Mouse (Mus musculus) neural tube, embryonic 15.5 days (tissue): ENCODE data around the gene Ceacam18. TPM values are rescaled to one million over a fixed set of nuclear protein-coding genes. Genes with fewer than 3 reads are reported as not detected.
"Not testable (repeated sequence)": the region's sequence is repeated elsewhere in the genome, so short reads cannot be mapped to it uniquely, and the experiment has no call there.

Experiments
- ATAC-seq: fragments of 200-750 bp; cut with Nextera tagmentation; 2 replicates; pipeline ENCODE4 v1.8.0; 2017; ENCODE audit warnings: mild to moderate bottlenecking, moderate TSS enrichment, moderate library complexity; ENCODE audit not compliant: low FRiP score
- H3K27ac ChIP-seq: fragments of 300-500 bp; sonication (generic); replicated peaks from 2 replicates; pipeline ENCODE4 v1.5.1; 2015; ENCODE audit warnings: mild to moderate bottlenecking, inconsistent platforms
- H3K27me3 ChIP-seq: fragments of 300-500 bp; sonication (generic); replicated peaks from 2 replicates; pipeline ENCODE4 v1.6.1; 2015; ENCODE audit warnings: inconsistent platforms
- H3K36me3 ChIP-seq: fragments of 300-500 bp; sonication (generic); 2 replicates; pipeline ENCODE4 v1.6.1; 2015; ENCODE audit warnings: inconsistent platforms
- H3K4me1 ChIP-seq: fragments of 300-500 bp; sonication (generic); 2 replicates; pipeline ENCODE4 v1.6.1; 2015; ENCODE audit warnings: inconsistent platforms
- H3K4me2 ChIP-seq: fragments of 300-500 bp; sonication (generic); 2 replicates; pipeline ENCODE4 v1.6.1; 2015; ENCODE audit warnings: inconsistent platforms, mild to moderate bottlenecking, moderate library complexity
- H3K4me3 ChIP-seq: fragments of 300-500 bp; sonication (generic); replicated peaks from 2 replicates; pipeline ENCODE4 v1.5.1; 2015; ENCODE audit warnings: mild to moderate bottlenecking, inconsistent platforms
- H3K9ac ChIP-seq: fragments of 300-500 bp; sonication (generic); replicated peaks from 2 replicates; pipeline ENCODE4 v1.6.1; 2015; ENCODE audit warnings: mild to moderate bottlenecking, inconsistent platforms
- H3K9me3 ChIP-seq: fragments of 300-500 bp; sonication (generic); replicated peaks from 2 replicates; pipeline ENCODE4 v1.6.1; 2016; ENCODE audit warnings: inconsistent platforms
- WGBS: fragments of 180-500 bp; shearing (Covaris S2); methylation state at CpG from one replicate; pipeline ENCODE4 v1.1.7; 2015; ENCODE audit warnings: mixed read lengths; 5-methylcytosine and 5-hydroxymethylcytosine counted together
- polyA plus RNA-seq: library from polyadenylated mRNA; unstranded; fragments of >200 nt; fragmentation: Nextera tagmentation; extraction: Ambion mirVana; gene quantifications from 2 replicates; pipeline ENCODE4 v1.2.1, GENCODE M21; 2015

Gene Ceacam18
- polyA plus RNA-seq, 1 experiment from 2014 or later: not detected

GRCm38 (mm10) chr7:43633940-43634339 lies 567 bp upstream of the Ceacam18 start:
- 45% methylated on average over 4 of the region's 4 CpGs for WGBS
- Histone ChIP-seq H3K27me3 (no peaks in the 10 kb centered on the region), H3K4me2 (no peak overlapping the region), H3K4me3 (no peak overlapping the region), H3K4me1 (no peaks in the 10 kb centered on the region), H3K36me3 (no peaks in the 10 kb centered on the region), H3K9me3 (no peaks in the 10 kb centered on the region), H3K27ac (no peak overlapping the region), H3K9ac (no peak overlapping the region)
- ATAC-seq: no peak

DNA sequence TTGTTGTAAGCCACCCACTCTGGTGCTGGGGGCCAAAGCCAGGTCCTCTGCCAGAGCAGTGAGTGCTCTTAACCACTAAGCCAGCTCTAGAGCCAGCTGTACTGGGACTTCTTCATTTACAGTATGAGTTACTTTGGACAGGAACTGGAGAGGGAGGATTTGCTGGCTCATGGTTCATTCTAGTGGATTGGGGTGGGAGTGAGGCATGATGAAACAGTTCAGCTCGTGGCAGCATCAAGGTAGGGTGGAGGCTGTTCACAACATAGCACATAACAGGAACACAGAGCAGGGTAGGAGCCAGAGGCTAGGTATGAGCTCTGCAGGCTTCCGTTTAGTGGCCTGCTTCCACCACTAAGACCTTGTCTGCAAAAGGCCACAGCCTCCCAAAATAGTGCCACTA lies 1.7 kb downstream of the Ceacam18 start:
- no peak overlapping the region for H3K4me3 ChIP-seq
- H3K36me3 ChIP-seq: no peaks in the 10 kb centered on the region
- no peak overlapping the region for H3K9ac ChIP-seq
- no peaks in the 10 kb centered on the region for H3K9me3 ChIP-seq
- WGBS: 64% methylated on average over 2 of the region's 2 CpGs
- H3K4me2 ChIP-seq: no peak overlapping the region
- H3K4me1 ChIP-seq: no peaks in the 10 kb centered on the region
- no peaks in the 10 kb centered on the region for H3K27me3 ChIP-seq
- ATAC-seq: no peak
- H3K27ac ChIP-seq: no peak overlapping the region

DNA sequence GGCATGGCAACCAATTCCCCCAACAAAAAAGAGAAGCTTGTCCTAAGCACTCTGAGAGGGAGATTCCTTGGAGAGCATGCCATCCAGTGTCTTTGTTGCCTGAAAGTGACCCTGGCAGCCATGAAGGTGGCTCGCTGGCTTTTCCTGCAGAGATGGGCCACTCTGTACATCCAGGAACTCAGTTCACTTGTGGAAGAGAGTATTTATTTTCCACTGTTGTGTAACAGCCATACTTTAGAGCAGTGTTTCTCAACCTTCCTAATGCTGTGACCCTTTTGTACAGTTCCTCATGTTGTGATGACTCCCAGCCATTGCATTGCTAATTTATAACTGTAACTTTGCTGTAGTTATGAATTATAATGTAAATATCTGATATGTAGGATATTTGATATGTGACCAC lies 2.6 kb downstream of the Ceacam18 start:
- H3K9me3 ChIP-seq: no peaks in the 10 kb centered on the region
- 55% methylated on average over 1 of the region's 1 CpGs for WGBS
- no peak for ATAC-seq

DNA sequence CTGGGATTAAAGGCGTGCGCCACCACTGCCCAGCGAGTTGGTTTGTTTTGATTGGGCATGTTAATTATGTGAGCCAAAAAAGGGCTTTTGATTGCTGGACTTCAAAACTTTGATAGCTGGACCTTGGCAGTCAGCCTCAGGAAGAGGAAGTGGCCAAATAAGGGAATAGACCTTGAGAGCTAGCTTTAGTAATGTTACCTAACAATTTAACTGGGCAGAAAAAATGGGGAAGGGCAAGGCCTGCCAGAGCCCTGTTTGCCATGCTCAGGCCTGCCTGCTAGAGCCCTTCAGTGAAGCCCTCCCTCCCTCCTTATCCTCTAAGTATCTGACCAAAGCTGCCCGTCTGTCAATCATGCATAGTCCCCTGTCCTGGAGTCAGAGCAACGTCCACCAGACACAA lies 8.1 kb downstream of the Ceacam18 start:
- Histone ChIP-seq H3K27ac (no peak overlapping the region), H3K9me3 (no peaks in the 10 kb centered on the region), H3K27me3 (no peaks in the 10 kb centered on the region), H3K36me3 (no peaks in the 10 kb centered on the region), H3K4me3 (no peak overlapping the region), H3K4me1 (no peaks in the 10 kb centered on the region), H3K4me2 (no peak overlapping the region), H3K9ac (no peak overlapping the region)
- no peak for ATAC-seq
- WGBS: 85% methylated on average over 5 of the region's 5 CpGs

More for the DNA sequence above, 2.6 kb downstream of the Ceacam18 start:
- H3K4me2 ChIP-seq: no peak overlapping the region
- H3K27ac ChIP-seq: no peak overlapping the region
- H3K9ac ChIP-seq: no peak overlapping the region
- H3K27me3 ChIP-seq: no peaks in the 10 kb centered on the region
- no peaks in the 10 kb centered on the region for H3K36me3 ChIP-seq
- H3K4me3 ChIP-seq: no peak overlapping the region
- H3K4me1 ChIP-seq: no peaks in the 10 kb centered on the region

DNA sequence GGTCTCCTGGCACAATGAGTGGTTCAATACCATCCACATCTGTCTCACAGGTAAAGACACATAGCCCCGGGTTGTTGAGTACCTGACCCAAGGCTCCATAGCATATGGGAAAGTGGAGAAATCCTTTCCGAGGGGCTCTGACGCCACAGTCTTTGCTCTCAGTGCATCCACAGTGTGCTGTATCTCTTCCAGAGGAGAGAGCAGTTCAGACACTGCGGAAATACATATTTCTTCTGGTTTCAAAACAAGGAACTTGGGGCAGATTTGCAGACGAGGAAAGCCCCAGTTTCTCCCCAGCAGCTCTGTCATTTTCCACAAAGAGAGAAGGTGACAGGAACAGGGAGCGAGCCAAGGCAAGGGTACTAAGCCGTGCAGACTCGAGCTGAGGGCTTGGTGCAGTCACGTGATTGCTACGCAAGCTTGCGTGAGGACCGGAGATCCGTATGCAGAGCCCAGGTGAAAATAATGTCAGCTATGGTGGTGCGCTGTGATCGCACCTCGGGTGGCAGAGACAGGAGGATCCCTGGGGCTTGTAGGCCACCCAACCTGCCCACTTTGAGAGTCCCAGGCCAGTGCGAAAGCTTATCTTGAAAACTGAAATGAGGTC lies 8.6 kb downstream of the Ceacam18 start:
- no peak overlapping the region for H3K4me2 ChIP-seq
- WGBS: 82% methylated on average over 17 of the region's 17 CpGs
- no peak for ATAC-seq
- no peak overlapping the region for H3K9ac ChIP-seq
- H3K4me1 ChIP-seq: no peaks in the 10 kb centered on the region
- H3K36me3 ChIP-seq: no peaks in the 10 kb centered on the region
- no peak overlapping the region for H3K27ac ChIP-seq
- no peak overlapping the region for H3K4me3 ChIP-seq
- H3K27me3 ChIP-seq: no peaks in the 10 kb centered on the region
- no peaks in the 10 kb centered on the region for H3K9me3 ChIP-seq

DNA sequence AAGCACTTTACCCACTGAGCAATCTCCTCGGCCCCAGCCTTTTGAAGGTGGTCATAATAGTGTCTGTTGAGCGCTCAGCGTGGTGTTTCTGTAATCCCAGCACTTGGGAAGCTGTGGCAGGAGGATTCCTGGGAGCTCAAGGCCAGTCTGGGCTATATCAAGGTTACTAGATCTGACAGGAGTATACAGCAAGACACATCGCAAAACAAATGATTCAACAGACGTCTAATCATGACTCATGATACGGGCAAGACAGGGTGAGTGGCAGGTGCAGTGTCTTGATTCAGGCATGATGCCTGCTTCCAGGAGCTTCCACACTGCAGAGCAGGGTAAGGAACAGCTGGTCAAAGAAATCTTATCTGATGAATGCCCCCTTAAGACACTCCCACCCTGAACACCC lies 18.2 kb downstream of the Ceacam18 start:
- Histone ChIP-seq H3K36me3 (no peaks in the 10 kb centered on the region), H3K4me3 (no peak overlapping the region), H3K27ac (no peak overlapping the region), H3K9me3 (no peaks in the 10 kb centered on the region), H3K9ac (no peak overlapping the region), H3K27me3 (no peaks in the 10 kb centered on the region), H3K4me2 (no peak overlapping the region), H3K4me1 (no peaks in the 10 kb centered on the region)
- 88% methylated on average over 6 of the region's 6 CpGs for WGBS
- ATAC-seq: no peak

DNA sequence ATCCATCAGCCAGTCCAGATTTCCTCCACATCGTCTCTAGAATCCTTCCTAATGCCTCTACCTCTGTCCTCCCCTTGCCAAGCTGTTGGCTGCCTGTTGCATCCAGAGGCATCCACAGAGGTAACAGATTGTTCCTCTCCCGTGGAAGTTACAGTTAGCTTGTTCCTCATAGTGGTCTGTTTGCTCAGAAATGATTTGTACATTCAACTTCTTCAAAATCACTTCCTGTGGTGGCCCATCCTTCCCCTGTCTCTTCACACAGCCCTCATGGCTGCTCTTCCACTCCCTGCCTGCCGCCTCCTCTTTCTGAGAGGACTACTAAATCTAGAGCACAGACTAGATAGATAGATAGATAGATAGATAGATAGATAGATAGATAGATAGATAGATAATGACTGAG lies 20.0 kb downstream of the Ceacam18 start:
- no peaks in the 10 kb centered on the region for H3K36me3 ChIP-seq
- no peaks in the 10 kb centered on the region for H3K4me1 ChIP-seq
- no peak overlapping the region for H3K27ac ChIP-seq
- no peaks in the 10 kb centered on the region for H3K9me3 ChIP-seq
- H3K4me2 ChIP-seq: no peak overlapping the region
- no peak for ATAC-seq
- H3K4me3 ChIP-seq: no peak overlapping the region
- WGBS: 80% methylated on average over 3 of the region's 3 CpGs
- H3K9ac ChIP-seq: no peak overlapping the region
- H3K27me3 ChIP-seq: no peaks in the 10 kb centered on the region

- Histone ChIP-seq H3K9me3 (no peaks in the 10 kb centered on the region), H3K4me1 (no peaks in the 10 kb centered on the region), H3K4me3 (no peak overlapping the region), H3K27me3 (no peaks in the 10 kb centered on the region), H3K4me2 (no peak overlapping the region), H3K9ac (no peak overlapping the region), H3K36me3 (no peaks in the 10 kb centered on the region), H3K27ac (no peak overlapping the region)
- ATAC-seq: no peak
- WGBS: 76% methylated on average over 6 of the region's 6 CpGs
These were observed 21.7 kb downstream of the Ceacam18 start for GRCm38 (mm10) chr7:43656232-43656631.

GRCm38 (mm10) chr7:43660002-43660401 lies 25.5 kb downstream of the Ceacam18 start, which contains the start of gene Siglece:
TSS of gene Siglece (minus strand) at chr7:43660161.
- no peaks in the 10 kb centered on the region for H3K27me3 ChIP-seq
- H3K4me1 ChIP-seq: no peaks in the 10 kb centered on the region
- no peak within 1 kb of the TSS for H3K4me3 ChIP-seq
- 83% methylated on average over 1 of the region's 1 CpGs for WGBS
- no peak within 1 kb of the TSS for H3K9ac ChIP-seq
- H3K27ac ChIP-seq: no peak within 1 kb of the TSS
- H3K4me2 ChIP-seq: no peak within 1 kb of the TSS
- H3K36me3 ChIP-seq: no peaks in the 10 kb centered on the region
- no peaks in the 10 kb centered on the region for H3K9me3 ChIP-seq
- no peak for ATAC-seq

DNA sequence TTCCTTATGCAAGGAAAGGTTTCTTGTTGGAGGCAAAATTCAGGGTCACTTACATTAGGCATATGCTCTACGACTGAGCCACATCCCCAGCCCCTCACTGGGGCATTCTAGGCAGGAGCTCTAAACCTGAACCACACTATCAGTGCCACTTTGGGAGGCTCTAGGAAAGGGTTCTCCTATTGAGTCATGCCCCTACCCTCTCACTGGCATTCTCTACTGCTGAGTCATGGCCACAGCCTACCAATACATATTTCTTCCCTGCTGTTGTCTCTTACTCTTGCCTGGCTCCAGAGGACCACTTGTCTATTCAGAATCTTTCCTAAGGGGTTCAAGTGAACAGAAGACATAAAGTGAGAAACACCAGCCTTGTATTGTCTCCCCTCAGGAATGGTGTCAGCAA lies 28.3 kb downstream of the Ceacam18 start:
- no peaks in the 10 kb centered on the region for H3K27me3 ChIP-seq
- WGBS: 92% methylated on average over 1 of the region's 1 CpGs
- H3K36me3 ChIP-seq: no peaks in the 10 kb centered on the region
- H3K4me3 ChIP-seq: no peak overlapping the region
- H3K9me3 ChIP-seq: no peaks in the 10 kb centered on the region
- no peaks in the 10 kb centered on the region for H3K4me1 ChIP-seq
- ATAC-seq: no peak
- H3K4me2 ChIP-seq: no peak overlapping the region
- H3K27ac ChIP-seq: no peak overlapping the region
- no peak overlapping the region for H3K9ac ChIP-seq

- not testable (repeated sequence) for ATAC-seq, H3K4me2 ChIP-seq, H3K9ac ChIP-seq, H3K27me3 ChIP-seq, H3K9me3 ChIP-seq, H3K4me3 ChIP-seq, H3K27ac ChIP-seq, H3K4me1 ChIP-seq, H3K36me3 ChIP-seq
- 93% methylated on average over 4 of the region's 4 CpGs for WGBS
These were observed 32.7 kb downstream of the Ceacam18 start for GRCm38 (mm10) chr7:43667221-43667620.

DNA sequence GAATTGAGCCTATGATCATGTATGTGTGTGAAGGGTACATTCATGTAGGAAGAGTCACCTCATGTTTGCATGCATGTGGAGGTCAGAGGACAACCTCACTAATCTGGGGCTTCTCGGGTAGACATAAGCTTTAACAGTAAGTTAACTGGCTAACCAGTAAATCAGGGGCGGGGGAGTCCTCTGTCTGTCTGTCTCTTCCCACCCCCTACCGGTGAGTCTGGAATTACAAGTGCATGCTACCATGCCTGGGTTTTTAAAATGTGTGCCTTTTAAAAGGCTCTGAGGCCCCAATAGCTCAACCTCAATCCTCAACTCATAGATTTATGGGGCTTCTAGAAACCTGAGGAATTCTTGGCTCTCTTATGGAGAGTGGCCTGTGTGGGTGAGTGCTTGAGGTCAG lies 34.1 kb downstream of the Ceacam18 start:
- Histone ChIP-seq H3K36me3 (no peaks in the 10 kb centered on the region), H3K4me1 (peaks cover 13% of the 10 kb centered on the region), H3K9ac (no peak overlapping the region), H3K27me3 (no peaks in the 10 kb centered on the region), H3K27ac (no peak overlapping the region), H3K9me3 (no peaks in the 10 kb centered on the region), H3K4me3 (no peak overlapping the region), H3K4me2 (no peak overlapping the region)
- ATAC-seq: no peak
- 32% methylated on average over 3 of the region's 3 CpGs for WGBS
